Mouse (Mus musculus): ENCODE data around the gene Spry2.

- TF ChIP-seq POLR2A (IDR thresholded peaks at IDR 0.05; ENCODE audit: insufficient read depth, low read length), result no peak
- no peak for TF ChIP-seq CTCF (IDR thresholded peaks at IDR 0.05; ENCODE audit: low read depth, low read length)
- no peak for TF ChIP-seq EP300 (IDR thresholded peaks at IDR 0.05; ENCODE audit: insufficient read depth, low read depth, low read length)
Observed at GRCm38 (mm10) chr14:105895961-105896651, 513 bp downstream of the Spry2 start.
